Mouse (Mus musculus) testis, adult 2 months (tissue): Measurements from ENCODE around the gene Atl3. TPM values are rescaled to one million over a fixed set of nuclear protein-coding genes. Genes with fewer than 3 reads are reported as not detected.

Source experiments
- H3K27ac ChIP-seq: fragments of 200-500 bp; 2 replicates; pipeline ENCODE4 v1.5.1; 2012; ENCODE audit warnings: low read depth, low read length; ENCODE audit not compliant: control insufficient read depth, insufficient read depth
- H3K27me3 ChIP-seq: fragments of 200-500 bp; 2 replicates; pipeline ENCODE4 v1.6.1; 2012; ENCODE audit warnings: mild to moderate bottlenecking, low read length, moderate library complexity; ENCODE audit not compliant: control insufficient read depth, insufficient read depth
- H3K36me3 ChIP-seq: fragments of 200-500 bp; 2 replicates; pipeline ENCODE4 v1.6.1; 2012; ENCODE audit warnings: mild to moderate bottlenecking, low read length; ENCODE audit not compliant: control insufficient read depth, insufficient read depth
- H3K4me1 ChIP-seq: fragments of 200-500 bp; 2 replicates; pipeline ENCODE4 v1.6.1; 2012; ENCODE audit warnings: low read length; ENCODE audit not compliant: control insufficient read depth, insufficient read depth
- H3K4me3 ChIP-seq: fragments of 200-500 bp; 2 replicates; pipeline ENCODE4 v1.5.1; 2012; ENCODE audit warnings: low read depth, mild to moderate bottlenecking, low read length, moderate library complexity, mixed read lengths; ENCODE audit not compliant: control insufficient read depth
- CTCF ChIP-seq: fragments of 200-500 bp; IDR thresholded peaks from 2 replicates; pipeline ENCODE4 v1.5.1; 2012; ENCODE audit warnings: low read depth, mild to moderate bottlenecking, inconsistent platforms, low read length, moderate library complexity; ENCODE audit not compliant: control insufficient read depth, insufficient read depth, insufficient replicate concordance
- POLR2A ChIP-seq: fragments of 200-500 bp; IDR thresholded peaks from 2 replicates; pipeline ENCODE4 v1.6.1; 2012; ENCODE audit warnings: low read depth, mild to moderate bottlenecking, inconsistent platforms, low read length, moderate library complexity; ENCODE audit not compliant: control insufficient read depth
- polyA plus RNA-seq: library from polyadenylated mRNA; depleted of rRNA; stranded (reverse); fragments of >200 nt; gene quantifications from 2 replicates; pipeline ENCODE4 v1.2.3, GENCODE M21; 2012; rRNA removed

Gene Atl3
- polyA plus RNA-seq, 1 experiment, result 188 TPM

GRCm38 (mm10) chr19:7576180-7576579, 82.3 kb downstream of the Atl3 start:
- H3K4me3 ChIP-seq, result no peak overlapping the region
- H3K27ac ChIP-seq, result no peak overlapping the region
- no peaks in the 10 kb centered on the region for H3K36me3 ChIP-seq
- no peaks in the 10 kb centered on the region; the same call in 1 of the 2 replicates for H3K4me1 ChIP-seq
- TF ChIP-seq POLR2A (no peak), CTCF (no peak)
- no peaks in the 10 kb centered on the region for H3K27me3 ChIP-seq

GRCm38 (mm10) chr19:7577710-7578109, 83.9 kb downstream of the Atl3 start:
- H3K27me3 ChIP-seq, result no peaks in the 10 kb centered on the region
- H3K27ac ChIP-seq, result no peak overlapping the region
- no peak for TF ChIP-seq CTCF
- TF ChIP-seq POLR2A, result no peak
- H3K36me3 ChIP-seq, result no peaks in the 10 kb centered on the region
- H3K4me1 ChIP-seq, result no peaks in the 10 kb centered on the region; the same call in 1 of the 2 replicates
- no peak overlapping the region for H3K4me3 ChIP-seq

GRCm38 (mm10) chr19:7581042-7581441, 87.2 kb downstream of the Atl3 start:
- H3K27me3 ChIP-seq, result no peaks in the 10 kb centered on the region
- no peak overlapping the region for H3K4me3 ChIP-seq
- no peaks in the 10 kb centered on the region for H3K36me3 ChIP-seq
- TF ChIP-seq CTCF, result no peak
- no peak for TF ChIP-seq POLR2A
- no peak overlapping the region for H3K27ac ChIP-seq
- H3K4me1 ChIP-seq, result no peaks in the 10 kb centered on the region; the same call in 1 of the 2 replicates

GRCm38 (mm10) chr19:7583101-7583500, 89.3 kb downstream of the Atl3 start:
- H3K4me3 ChIP-seq, result no peak overlapping the region
- no peaks in the 10 kb centered on the region for H3K36me3 ChIP-seq
- no peak overlapping the region for H3K27ac ChIP-seq
- no peaks in the 10 kb centered on the region for H3K27me3 ChIP-seq
- no peaks in the 10 kb centered on the region; the same call in 1 of the 2 replicates for H3K4me1 ChIP-seq
- no peak for TF ChIP-seq CTCF
- no peak for TF ChIP-seq POLR2A

GRCm38 (mm10) chr19:7583599-7583998, 89.8 kb downstream of the Atl3 start:
- no peaks in the 10 kb centered on the region; the same call in 1 of the 2 replicates for H3K4me1 ChIP-seq
- no peak overlapping the region for H3K4me3 ChIP-seq
- H3K27ac ChIP-seq, result no peak overlapping the region
- H3K27me3 ChIP-seq, result no peaks in the 10 kb centered on the region
- H3K36me3 ChIP-seq, result no peaks in the 10 kb centered on the region
- TF ChIP-seq POLR2A (no peak), CTCF (no peak)

- Histone ChIP-seq H3K36me3 (no peaks in the 10 kb centered on the region), H3K27me3 (no peaks in the 10 kb centered on the region), H3K4me3 (no peak overlapping the region), H3K4me1 (no peaks in the 10 kb centered on the region), H3K27ac (no peak overlapping the region)
- TF ChIP-seq CTCF (no peak), POLR2A (no peak)
Measured at GRCm38 (mm10) chr19:7585279-7585678, 91.4 kb downstream of the Atl3 start.

GRCm38 (mm10) chr19:7585764-7586163, 91.9 kb downstream of the Atl3 start:
- H3K27ac ChIP-seq, result no peak overlapping the region
- H3K27me3 ChIP-seq, result no peaks in the 10 kb centered on the region
- H3K4me3 ChIP-seq, result no peak overlapping the region
- no peaks in the 10 kb centered on the region for H3K4me1 ChIP-seq
- TF ChIP-seq POLR2A (no peak), CTCF (no peak)
- no peaks in the 10 kb centered on the region for H3K36me3 ChIP-seq

Other genes with a start within 250 kb of the Atl3 start
- gene Rcor2, start 226.7 kb upstream of the Atl3 start, polyA plus RNA-seq, result 3.6 and 4.1 TPM in 2 replicates
- gene Mark2, start 152.2 kb upstream of the Atl3 start, polyA plus RNA-seq, result 108 and 117 TPM in 2 replicates
- 63.6 and 70.6 TPM in 2 replicates for gene Spindoc, start 111.0 kb upstream of the Atl3 start, polyA plus RNA-seq
- 1.9 and 2.4 TPM in 2 replicates for gene 2700081O15Rik, start 76.4 kb upstream of the Atl3 start, polyA plus RNA-seq
- gene Rtn3, start 10.8 kb upstream of the Atl3 start, polyA plus RNA-seq, result 70.5 and 88.7 TPM in 2 replicates
- 2.1 and 2.3 TPM in 2 replicates for gene Pla2g16, start 63.4 kb downstream of the Atl3 start, polyA plus RNA-seq
- gene Lgals12, start 113.2 kb downstream of the Atl3 start, polyA plus RNA-seq, result 0.37 and 0.53 TPM in 2 replicates
- gene Hrasls5, start 118.5 kb downstream of the Atl3 start, polyA plus RNA-seq, result 2,582 and 2,785 TPM in 2 replicates
- 0.06 and 0.11 TPM in 2 replicates for gene Slc22a19, start 217.3 kb downstream of the Atl3 start, polyA plus RNA-seq